Mouse (Mus musculus) kidney, embryonic 16.5 days (tissue): ENCODE results near the gene 4930438A08Rik. TPM values are rescaled to one million over a fixed set of nuclear protein-coding genes. Genes with fewer than 3 reads are reported as not detected.
A peak's percentile ranks its signal among the peaks of the same experiment; 100 is the strongest.

Source experiments
- ATAC-seq: fragments of 200-750 bp; cut with Nextera tagmentation; 2 replicates; pipeline ENCODE4 v1.8.0; 2017; ENCODE audit warnings: moderate TSS enrichment; ENCODE audit not compliant: low FRiP score, low TSS enrichment
- H3K27ac ChIP-seq: fragments of 300-500 bp; sonication (generic); 2 replicates; pipeline ENCODE4 v1.5.1; 2014; ENCODE audit warnings: low read length
- H3K27me3 ChIP-seq: fragments of 300-500 bp; sonication (generic); 2 replicates; pipeline ENCODE4 v1.6.1; 2014; ENCODE audit warnings: low read length, control low read depth, mixed read lengths; ENCODE audit not compliant: insufficient read depth
- H3K36me3 ChIP-seq: fragments of 300-500 bp; sonication (generic); 2 replicates; pipeline ENCODE4 v1.6.1; 2014; ENCODE audit warnings: low read length, control low read depth, mixed read lengths; ENCODE audit not compliant: insufficient read depth
- H3K4me1 ChIP-seq: fragments of 300-500 bp; sonication (generic); 2 replicates; pipeline ENCODE4 v1.6.1; 2014; ENCODE audit warnings: low read length, control low read depth, mixed read lengths; ENCODE audit not compliant: insufficient read depth
- H3K4me2 ChIP-seq: fragments of 300-500 bp; sonication (generic); replicated peaks from 2 replicates; pipeline ENCODE4 v1.6.1; 2014; ENCODE audit warnings: low read depth, low read length
- H3K4me3 ChIP-seq: fragments of 300-500 bp; sonication (generic); 2 replicates; pipeline ENCODE4 v1.5.1; 2014; ENCODE audit warnings: mild to moderate bottlenecking, low read length
- H3K9ac ChIP-seq: fragments of 300-500 bp; sonication (generic); replicated peaks from 2 replicates; pipeline ENCODE4 v1.6.1; 2014; ENCODE audit warnings: low read length
- H3K9me3 ChIP-seq: fragments of 300-500 bp; sonication (generic); 2 replicates; pipeline ENCODE4 v1.6.1; 2016; ENCODE audit warnings: low read length, control low read depth
- WGBS: fragments of 180-500 bp; shearing (Covaris S2); extraction: QIAGEN DNeasy Blood & Tissue Kit; methylation state at CpG from one replicate; pipeline ENCODE4 v1.1.7; 2014; 5-methylcytosine and 5-hydroxymethylcytosine counted together
- polyA plus RNA-seq: library from polyadenylated mRNA; unstranded; fragments of >200 nt; fragmentation: Nextera tagmentation; extraction: Ambion mirVana; gene quantifications from 2 replicates; pipeline ENCODE4 v1.2.1, GENCODE M21; 2015

The 4930438A08Rik gene
- polyA plus RNA-seq, 1 experiment from 2014 or later: not detected

DNA sequence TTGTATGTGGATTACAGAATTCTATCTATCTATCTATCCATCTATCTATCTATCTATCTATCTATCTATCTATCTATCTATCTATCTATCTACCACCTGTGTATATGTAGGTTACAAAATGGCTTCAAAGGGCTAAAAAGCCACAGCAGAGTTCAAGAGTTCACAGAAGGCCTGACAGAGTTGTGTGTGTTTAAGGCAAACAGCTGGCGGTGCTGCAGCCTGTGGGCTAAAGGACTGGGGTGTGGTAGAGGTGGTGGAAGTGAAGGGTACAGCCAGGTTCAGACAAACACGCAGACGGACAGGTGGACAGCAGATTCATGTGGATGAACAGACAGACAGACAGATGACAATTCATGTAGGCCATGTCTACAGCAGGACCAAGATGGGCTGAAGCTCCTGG lies 6.3 kb upstream of the 4930438A08Rik start:
- H3K9ac ChIP-seq: no peak overlapping the region
- H3K27me3 ChIP-seq: no peaks in the 10 kb centered on the region
- H3K36me3 ChIP-seq: no peaks in the 10 kb centered on the region
- WGBS: 89% methylated on average over 3 of the region's 3 CpGs
- no peak for ATAC-seq
- H3K4me2 ChIP-seq: no peak overlapping the region
- H3K4me3 ChIP-seq: no peak overlapping the region
- H3K9me3 ChIP-seq: no peaks in the 10 kb centered on the region
- H3K4me1 ChIP-seq: no peaks in the 10 kb centered on the region
- no peak overlapping the region for H3K27ac ChIP-seq

DNA sequence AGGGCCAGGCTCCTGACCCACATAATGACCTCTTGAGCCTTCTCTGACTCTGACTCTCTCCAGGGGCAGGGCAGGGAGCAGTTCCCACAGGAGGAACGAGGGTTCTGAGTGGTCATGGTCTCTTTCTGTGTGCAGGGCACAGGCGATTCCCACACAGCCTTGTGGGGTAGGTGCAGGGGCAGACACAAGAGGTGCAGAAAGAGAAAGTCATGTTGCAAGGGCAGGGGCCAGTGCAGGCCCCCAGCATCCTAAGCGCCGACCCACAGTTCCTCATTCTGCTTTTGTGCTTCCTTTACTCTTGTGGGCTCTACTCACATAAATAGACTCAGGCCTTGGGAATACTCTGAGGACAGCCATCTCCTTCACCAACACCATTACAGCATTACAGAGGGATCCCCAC lies 1.2 kb downstream of the 4930438A08Rik start:
- Histone ChIP-seq H3K36me3 (no peaks in the 10 kb centered on the region), H3K4me3 (no peak overlapping the region), H3K4me1 (no peaks in the 10 kb centered on the region), H3K4me2 (no peak overlapping the region), H3K9ac (no peak overlapping the region), H3K27me3 (no peaks in the 10 kb centered on the region), H3K27ac (no peak overlapping the region), H3K9me3 (no peaks in the 10 kb centered on the region)
- no peak for ATAC-seq
- 73% methylated on average over 4 of the region's 4 CpGs for WGBS

- Histone ChIP-seq H3K4me3 (no peak overlapping the region), H3K4me2 (no peak overlapping the region), H3K9me3 (no peaks in the 10 kb centered on the region), H3K27me3 (no peaks in the 10 kb centered on the region), H3K36me3 (no peaks in the 10 kb centered on the region), H3K4me1 (no peaks in the 10 kb centered on the region), H3K27ac (no peak overlapping the region), H3K9ac (no peak overlapping the region)
- no peak for ATAC-seq
- WGBS: 86% methylated on average over 13 of the region's 13 CpGs
Observed at GRCm38 (mm10) chr11:58281970-58282496, 7.4 kb downstream of the 4930438A08Rik start.

- Histone ChIP-seq H3K27me3 (no peaks in the 10 kb centered on the region), H3K9me3 (no peaks in the 10 kb centered on the region), H3K4me3 (no peak overlapping the region), H3K27ac (no peak overlapping the region), H3K9ac (no peak overlapping the region), H3K4me2 (no peak overlapping the region), H3K4me1 (no peaks in the 10 kb centered on the region), H3K36me3 (no peaks in the 10 kb centered on the region)
- 82% methylated on average over 5 of the region's 5 CpGs for WGBS
- no peak for ATAC-seq
Observed at GRCm38 (mm10) chr11:58282518-58282917, 7.9 kb downstream of the 4930438A08Rik start.

DNA sequence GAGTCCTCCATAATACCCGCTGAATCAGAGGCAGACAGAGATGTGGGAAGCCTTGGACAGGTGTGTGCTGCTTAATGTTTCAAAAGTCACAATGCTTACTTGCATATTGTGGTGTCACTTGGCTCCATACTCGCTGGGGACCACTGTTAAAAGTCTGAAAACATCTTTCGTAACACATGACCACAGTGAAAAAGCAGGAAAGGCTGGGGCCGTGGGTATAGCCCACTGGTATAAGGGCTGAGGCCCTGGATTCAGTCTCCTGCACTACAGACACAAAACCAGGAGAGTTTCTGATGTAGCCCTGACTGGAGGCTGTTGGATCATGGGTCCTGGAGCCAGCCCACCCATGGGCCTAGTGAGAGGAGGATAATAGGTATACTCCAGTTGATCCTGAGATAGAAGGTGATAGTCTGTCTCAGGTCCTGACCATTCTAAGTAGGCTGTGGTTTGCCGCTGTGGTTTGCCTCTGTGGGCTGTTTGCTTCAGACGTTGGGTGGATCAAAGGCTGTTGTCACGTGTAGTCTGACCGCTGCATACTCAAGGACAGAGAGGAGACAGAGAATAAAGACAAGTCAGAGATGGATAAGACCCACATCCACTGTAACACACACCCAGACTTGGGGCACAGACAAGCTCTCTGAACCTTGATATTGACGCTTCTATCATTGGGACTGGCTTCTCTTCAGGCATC lies 15.5 kb downstream of the 4930438A08Rik start:
- 77% methylated on average over 9 of the region's 9 CpGs for WGBS
- H3K36me3 ChIP-seq: no peaks in the 10 kb centered on the region
- no peaks in the 10 kb centered on the region for H3K4me1 ChIP-seq
- no peak overlapping the region for H3K9ac ChIP-seq
- no peak for ATAC-seq
- H3K27ac ChIP-seq: no peak overlapping the region
- H3K9me3 ChIP-seq: no peaks in the 10 kb centered on the region
- H3K27me3 ChIP-seq: no peaks in the 10 kb centered on the region
- H3K4me3 ChIP-seq: no peak overlapping the region
- no peak overlapping the region for H3K4me2 ChIP-seq

GRCm38 (mm10) chr11:58290812-58291211 lies 16.2 kb downstream of the 4930438A08Rik start:
- no peak for ATAC-seq
- 88% methylated on average over 4 of the region's 4 CpGs for WGBS

GRCm38 (mm10) chr11:58292791-58293190 lies 18.2 kb downstream of the 4930438A08Rik start:
- Histone ChIP-seq H3K9me3 (0 out of 2 replicates have a peak, but pooled peaks cover 2% of the 10 kb centered on the region), H3K9ac (no peak overlapping the region), H3K27me3 (no peaks in the 10 kb centered on the region), H3K4me3 (no peak overlapping the region), H3K4me2 (no peak overlapping the region), H3K4me1 (no peaks in the 10 kb centered on the region), H3K27ac (no peak overlapping the region), H3K36me3 (no peaks in the 10 kb centered on the region)
- 60% methylated on average over 4 of the region's 4 CpGs for WGBS
- no peak for ATAC-seq

More at GRCm38 (mm10) chr11:58290812-58291211, 16.2 kb downstream of the 4930438A08Rik start:
- H3K9ac ChIP-seq: no peak overlapping the region
- no peak overlapping the region for H3K4me3 ChIP-seq
- no peaks in the 10 kb centered on the region for H3K36me3 ChIP-seq
- no peak overlapping the region for H3K4me2 ChIP-seq
- 0 out of 2 replicates have a peak, but pooled peaks cover 2% of the 10 kb centered on the region for H3K9me3 ChIP-seq
- no peak overlapping the region for H3K27ac ChIP-seq
- no peaks in the 10 kb centered on the region for H3K4me1 ChIP-seq
- H3K27me3 ChIP-seq: no peaks in the 10 kb centered on the region

GRCm38 (mm10) chr11:58297396-58297795 lies 22.8 kb downstream of the 4930438A08Rik start:
- H3K9me3 ChIP-seq: 0 out of 2 replicates have a peak, but pooled peaks cover 2% of the 10 kb centered on the region
- H3K9ac ChIP-seq: no peak overlapping the region
- no peak for ATAC-seq
- no peak overlapping the region for H3K4me3 ChIP-seq
- 0 out of 2 replicates have a peak, but pooled peaks cover 3% of the 10 kb centered on the region for H3K4me1 ChIP-seq
- WGBS: 49% methylated on average over 6 of the region's 6 CpGs
- no peak overlapping the region for H3K27ac ChIP-seq
- no peaks in the 10 kb centered on the region for H3K27me3 ChIP-seq
- H3K4me2 ChIP-seq: no peak overlapping the region
- no peaks in the 10 kb centered on the region for H3K36me3 ChIP-seq

DNA sequence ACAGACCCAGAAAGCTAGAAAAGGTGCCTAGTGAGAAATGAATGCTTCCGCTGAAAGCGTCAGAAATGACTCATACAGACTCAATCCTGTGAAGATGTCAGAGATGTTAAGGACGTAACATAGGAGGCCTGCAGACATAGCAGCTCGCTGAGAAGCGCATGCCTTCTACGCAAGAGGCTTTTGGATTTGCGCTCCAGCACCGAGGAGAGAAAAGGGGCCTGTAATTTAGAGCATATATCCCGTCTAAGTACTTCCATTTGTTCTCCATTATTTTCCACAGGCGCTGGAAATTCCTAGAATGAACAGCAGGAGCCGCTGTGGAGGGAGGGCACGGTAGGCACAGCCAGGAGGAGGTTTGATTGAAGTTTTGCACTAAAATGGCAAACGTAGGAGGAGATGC lies 26.5 kb downstream of the 4930438A08Rik start:
- Histone ChIP-seq H3K36me3 (no peaks in the 10 kb centered on the region), H3K9me3 (no peaks in the 10 kb centered on the region), H3K27ac (peak overlapping the region; percentile 13; the same call in 1 of the 2 replicates), H3K4me2 (peak overlapping the region; percentile 67), H3K27me3 (no peaks in the 10 kb centered on the region), H3K9ac (no peak overlapping the region; the same call in 1 of the 2 replicates), H3K4me1 (peaks cover 7% of the 10 kb centered on the region), H3K4me3 (peak overlapping the region; percentile 33)
- ATAC-seq: no peak
- 14% methylated on average over 13 of the region's 13 CpGs for WGBS
